Mouse (Mus musculus) limb, embryonic 11.5 days (tissue): ENCODE data around the gene Skap1. TPM values are rescaled to one million over a fixed set of nuclear protein-coding genes. Genes with fewer than 3 reads are reported as not detected.

ENCODE experiments used
- ATAC-seq: fragments of 200-750 bp; cut with Nextera tagmentation; 2 replicates; pipeline ENCODE4 v1.8.0; 2017; ENCODE audit warnings: low read depth; ENCODE audit not compliant: insufficient number of reproducible peaks, low FRiP score, low TSS enrichment
- DNase-seq: peaks from one replicate; pipeline ENCODE4 v3.0.0-alpha.2; 2015; ENCODE audit warnings: low spot score
- H3K27ac ChIP-seq: fragments of 300-500 bp; sonication (generic); replicated peaks from 2 replicates; pipeline ENCODE4 v1.5.1; 2014; ENCODE audit warnings: low read depth, mild to moderate bottlenecking, low read length
- H3K27me3 ChIP-seq: fragments of 300-500 bp; sonication (generic); 2 replicates; pipeline ENCODE4 v1.6.1; 2014; ENCODE audit warnings: mild to moderate bottlenecking, low read length, mixed read lengths; ENCODE audit not compliant: control insufficient read depth, insufficient read depth
- H3K36me3 ChIP-seq: fragments of 300-500 bp; sonication (generic); 2 replicates; pipeline ENCODE4 v1.6.1; 2014; ENCODE audit warnings: mild to moderate bottlenecking, low read length, moderate library complexity, mixed read lengths; ENCODE audit not compliant: control insufficient read depth, insufficient read depth
- H3K4me1 ChIP-seq: fragments of 300-500 bp; sonication (generic); 2 replicates; pipeline ENCODE4 v1.6.1; 2014; ENCODE audit warnings: low read length, mixed read lengths; ENCODE audit not compliant: control insufficient read depth, insufficient read depth
- H3K4me2 ChIP-seq: fragments of 300-500 bp; sonication (generic); 2 replicates; pipeline ENCODE4 v1.6.1; 2014; ENCODE audit warnings: low read depth, mild to moderate bottlenecking, moderate library complexity; ENCODE audit not compliant: severe bottlenecking
- H3K4me3 ChIP-seq: fragments of 300-500 bp; sonication (generic); 2 replicates; pipeline ENCODE4 v1.5.1; 2014; ENCODE audit warnings: low read depth, low read length
- H3K9ac ChIP-seq: fragments of 300-500 bp; sonication (generic); 2 replicates; pipeline ENCODE4 v1.6.1; 2014; ENCODE audit warnings: mild to moderate bottlenecking, low read length
- H3K9me3 ChIP-seq: fragments of 300-500 bp; sonication (generic); 2 replicates; pipeline ENCODE4 v1.6.1; 2016; ENCODE audit warnings: low read length; ENCODE audit not compliant: control insufficient read depth
- WGBS: fragments of 180-500 bp; shearing (Covaris S2); extraction: QIAGEN DNeasy Blood & Tissue Kit; methylation state at CpG from one replicate; pipeline ENCODE4 v1.1.7; 2014; 5-methylcytosine and 5-hydroxymethylcytosine counted together
- polyA plus RNA-seq: library from polyadenylated mRNA; unstranded; fragments of >200 nt; fragmentation: Nextera tagmentation; extraction: Ambion mirVana; gene quantifications from 2 replicates; pipeline ENCODE4 v1.2.1, GENCODE M21; 2014

Skap1 gene
- polyA plus RNA-seq, 1 experiment from 2014 or later = 0.27 TPM

- Histone ChIP-seq H3K27me3 (peaks cover 28% of the 10 kb centered on the region), H3K27ac (no peak overlapping the region)
- 71% methylated on average over 9 of the region's 9 CpGs for WGBS
Measured at GRCm38 (mm10) chr11:96468048-96468745, 3.8 kb downstream of the Skap1 start.

GRCm38 (mm10) chr11:96482711-96483110 is 18.3 kb downstream of the Skap1 start:
- no peak for ATAC-seq
- 0 out of 2 replicates have a peak, but pooled peaks cover 2% of the 10 kb centered on the region for H3K4me1 ChIP-seq
- DNase-seq = peak; percentile 68

More at GRCm38 (mm10) chr11:96468048-96468745, 3.8 kb downstream of the Skap1 start:
- Histone ChIP-seq H3K36me3 (no peaks in the 10 kb centered on the region), H3K9ac (no peak overlapping the region), H3K4me1 (no peaks in the 10 kb centered on the region), H3K4me2 (no peak overlapping the region), H3K4me3 (no peak overlapping the region), H3K9me3 (no peaks in the 10 kb centered on the region)
- ATAC-seq (no peak), DNase-seq (no peak)

GRCm38 (mm10) chr11:96483179-96483578 is 18.8 kb downstream of the Skap1 start:
- no peak overlapping the region for H3K27ac ChIP-seq

More at GRCm38 (mm10) chr11:96482711-96483110, 18.3 kb downstream of the Skap1 start:
- Histone ChIP-seq H3K9me3 (no peaks in the 10 kb centered on the region), H3K36me3 (no peaks in the 10 kb centered on the region), H3K4me2 (no peak overlapping the region), H3K27ac (no peak overlapping the region), H3K27me3 (no peaks in the 10 kb centered on the region), H3K9ac (no peak overlapping the region), H3K4me3 (no peak overlapping the region)
- 33% methylated on average over 3 of the region's 3 CpGs for WGBS

GRCm38 (mm10) chr11:96498481-96498880 is 34.1 kb downstream of the Skap1 start:
- Histone ChIP-seq H3K4me1 (no peaks in the 10 kb centered on the region), H3K27me3 (0 out of 2 replicates have a peak, but pooled peaks cover 2% of the 10 kb centered on the region), H3K9ac (no peak overlapping the region), H3K36me3 (no peaks in the 10 kb centered on the region), H3K9me3 (no peaks in the 10 kb centered on the region), H3K4me3 (no peak overlapping the region), H3K4me2 (no peak overlapping the region), H3K27ac (no peak overlapping the region)
- WGBS = 78% methylated on average over 8 of the region's 8 CpGs
- ATAC-seq (no peak), DNase-seq (no peak)

More at GRCm38 (mm10) chr11:96483179-96483578, 18.8 kb downstream of the Skap1 start:
- DNase-seq (no peak), ATAC-seq (no peak)
- H3K9me3 ChIP-seq = no peaks in the 10 kb centered on the region
- H3K4me2 ChIP-seq = no peak overlapping the region
- no peaks in the 10 kb centered on the region for H3K27me3 ChIP-seq
- H3K4me1 ChIP-seq = 0 out of 2 replicates have a peak, but pooled peaks cover 2% of the 10 kb centered on the region
- no peaks in the 10 kb centered on the region for H3K36me3 ChIP-seq
- H3K4me3 ChIP-seq = no peak overlapping the region
- H3K9ac ChIP-seq = no peak overlapping the region

GRCm38 (mm10) chr11:96501042-96501441 is 36.6 kb downstream of the Skap1 start:
- ATAC-seq (no peak), DNase-seq (no peak)
- H3K36me3 ChIP-seq = no peaks in the 10 kb centered on the region
- 0 out of 2 replicates have a peak, but pooled peaks cover 2% of the 10 kb centered on the region for H3K27me3 ChIP-seq
- no peak overlapping the region for H3K9ac ChIP-seq
- H3K27ac ChIP-seq = no peak overlapping the region
- no peak overlapping the region for H3K4me3 ChIP-seq
- no peaks in the 10 kb centered on the region for H3K9me3 ChIP-seq
- 55% methylated on average over 6 of the region's 6 CpGs for WGBS
- H3K4me1 ChIP-seq = no peaks in the 10 kb centered on the region
- H3K4me2 ChIP-seq = no peak overlapping the region

- 0 out of 2 replicates have a peak, but pooled peaks cover 2% of the 10 kb centered on the region for H3K27me3 ChIP-seq
- no peak for ATAC-seq
- H3K4me1 ChIP-seq = no peaks in the 10 kb centered on the region
- WGBS = 78% methylated on average over 3 of the region's 3 CpGs
- H3K27ac ChIP-seq = no peak overlapping the region
- no peak overlapping the region for H3K4me3 ChIP-seq
- DNase-seq = no peak
- H3K9ac ChIP-seq = no peak overlapping the region
- no peaks in the 10 kb centered on the region for H3K9me3 ChIP-seq
- no peaks in the 10 kb centered on the region for H3K36me3 ChIP-seq
- H3K4me2 ChIP-seq = no peak overlapping the region
Measured at GRCm38 (mm10) chr11:96502948-96503347, 38.6 kb downstream of the Skap1 start.

GRCm38 (mm10) chr11:96504509-96505119 is 40.2 kb downstream of the Skap1 start:
- WGBS = 40% methylated on average over 12 of the region's 12 CpGs
- Histone ChIP-seq H3K4me1 (no peaks in the 10 kb centered on the region), H3K4me2 (no peak overlapping the region), H3K27ac (no peak overlapping the region), H3K9me3 (no peaks in the 10 kb centered on the region), H3K36me3 (no peaks in the 10 kb centered on the region), H3K9ac (no peak overlapping the region), H3K27me3 (0 out of 2 replicates have a peak, but pooled peaks cover 2% of the 10 kb centered on the region), H3K4me3 (no peak overlapping the region)
- DNase-seq = no peak
- no peak for ATAC-seq

- no peaks in the 10 kb centered on the region for H3K4me1 ChIP-seq
- no peaks in the 10 kb centered on the region for H3K36me3 ChIP-seq
- ATAC-seq (no peak), DNase-seq (no peak)
- no peak overlapping the region for H3K9ac ChIP-seq
- no peak overlapping the region for H3K4me2 ChIP-seq
- 74% methylated on average over 5 of the region's 5 CpGs for WGBS
- 0 out of 2 replicates have a peak, but pooled peaks cover 2% of the 10 kb centered on the region for H3K27me3 ChIP-seq
- H3K27ac ChIP-seq = no peak overlapping the region
- H3K9me3 ChIP-seq = no peaks in the 10 kb centered on the region
- H3K4me3 ChIP-seq = no peak overlapping the region
Measured at GRCm38 (mm10) chr11:96505841-96506240, 41.4 kb downstream of the Skap1 start.
